Mouse (Mus musculus): ENCODE data around the gene Dzip1. TPM values are rescaled to one million over a fixed set of nuclear protein-coding genes. Genes with fewer than 3 reads are reported as not detected.
A peak's percentile ranks its signal among the peaks of the same experiment; 100 is the strongest.

The Dzip1 gene
- polyA plus RNA-seq, 1 experiment from 2014 or later: 1.6 TPM

DNA sequence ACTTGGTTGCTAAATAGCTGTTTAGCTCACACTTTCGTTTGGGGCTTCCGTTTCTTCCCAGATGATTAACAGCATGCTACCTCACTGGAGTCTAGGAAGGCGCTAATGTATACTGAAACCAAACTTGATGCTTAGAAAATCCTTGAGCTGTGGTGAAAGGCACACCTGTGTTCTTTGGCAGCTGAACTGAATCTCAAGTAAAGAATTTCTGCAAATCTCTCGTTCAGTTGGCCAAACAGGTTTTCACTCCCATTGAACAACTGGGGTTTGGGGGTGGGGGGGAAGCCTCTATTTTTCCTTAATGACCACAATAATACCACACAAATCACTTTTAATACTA, 74.6 kb downstream of the Dzip1 start:
- Histone ChIP-seq H3K27ac (replicated peaks) (no peak overlapping the region), H3K27me3 (peaks cover 45% of the 10 kb centered on the region), H3K4me1 (replicated peaks) (peaks cover 19% of the 10 kb centered on the region), H3K36me3 (replicated peaks) (no peaks in the 10 kb centered on the region), H3K9ac (no peak overlapping the region), H3K9me3 (replicated peaks) (no peaks in the 10 kb centered on the region), H3K4me3 (replicated peaks) (no peak overlapping the region), H3K4me2 (no peak overlapping the region)
- ATAC-seq (ENCODE audit: insufficient read depth): no peak
- WGBS (ENCODE audit: insufficient replicate concordance): 42% methylated on average over 4 of the region's 4 CpGs

- Histone ChIP-seq H3K9ac (no peak overlapping the region), H3K9me3 (replicated peaks) (no peaks in the 10 kb centered on the region), H3K4me3 (replicated peaks) (no peak overlapping the region), H3K36me3 (replicated peaks) (no peaks in the 10 kb centered on the region), H3K4me2 (no peak overlapping the region), H3K27ac (replicated peaks) (no peak overlapping the region), H3K27me3 (peaks cover 40% of the 10 kb centered on the region), H3K4me1 (replicated peaks) (peaks cover 14% of the 10 kb centered on the region)
- ATAC-seq (ENCODE audit: insufficient read depth): no peak
- WGBS (ENCODE audit: insufficient replicate concordance): 52% methylated on average over 11 of the region's 11 CpGs
Observed at GRCm38 (mm10) chr14:118850011-118850695, 75.1 kb downstream of the Dzip1 start.

- ATAC-seq (ENCODE audit: insufficient read depth): no peak
- no peak overlapping the region for H3K4me2 ChIP-seq
- no peaks in the 10 kb centered on the region for H3K36me3 ChIP-seq (replicated peaks)
- H3K9me3 ChIP-seq (replicated peaks): no peaks in the 10 kb centered on the region
- no peak overlapping the region for H3K27ac ChIP-seq (replicated peaks)
- H3K9ac ChIP-seq: no peak overlapping the region
- 60% methylated on average over 7 of the region's 7 CpGs for WGBS (ENCODE audit: insufficient replicate concordance)
- H3K27me3 ChIP-seq: peaks cover 23% of the 10 kb centered on the region; the same call in 1 of the 2 replicates
- H3K4me1 ChIP-seq (replicated peaks): no peaks in the 10 kb centered on the region
- H3K4me3 ChIP-seq (replicated peaks): no peak overlapping the region
Observed at GRCm38 (mm10) chr14:118848171-118848570, 77.1 kb downstream of the Dzip1 start.

DNA sequence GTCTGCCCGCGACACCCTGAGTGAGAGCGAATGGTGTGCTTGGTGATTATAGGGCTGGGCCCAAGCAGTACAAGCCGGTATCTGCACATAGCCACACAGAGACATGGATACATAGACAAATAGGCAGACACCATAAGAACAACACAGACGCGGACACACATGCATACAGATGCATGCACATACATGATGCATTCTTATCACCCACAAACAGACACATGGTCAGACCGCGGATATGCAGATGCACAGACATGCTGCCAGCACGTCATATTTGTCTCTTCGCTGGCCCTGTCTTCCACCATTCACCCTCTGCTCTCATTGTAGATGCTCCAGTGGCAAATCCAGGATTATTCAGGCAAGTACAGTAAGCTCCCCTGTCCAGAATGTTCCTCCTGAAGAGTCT, 78.4 kb downstream of the Dzip1 start:
- H3K36me3 ChIP-seq (replicated peaks): no peaks in the 10 kb centered on the region
- no peak overlapping the region for H3K27ac ChIP-seq (replicated peaks)
- H3K27me3 ChIP-seq: peaks cover 18% of the 10 kb centered on the region; the same call in 1 of the 2 replicates
- H3K4me2 ChIP-seq: no peak overlapping the region
- no peak overlapping the region for H3K9ac ChIP-seq
- H3K9me3 ChIP-seq (replicated peaks): no peaks in the 10 kb centered on the region
- H3K4me3 ChIP-seq (replicated peaks): no peak overlapping the region
- 74% methylated on average over 10 of the region's 10 CpGs for WGBS (ENCODE audit: insufficient replicate concordance)
- no peak for ATAC-seq (ENCODE audit: insufficient read depth)
- H3K4me1 ChIP-seq (replicated peaks): 0 out of 2 replicates have a peak, but pooled peaks cover 3% of the 10 kb centered on the region

DNA sequence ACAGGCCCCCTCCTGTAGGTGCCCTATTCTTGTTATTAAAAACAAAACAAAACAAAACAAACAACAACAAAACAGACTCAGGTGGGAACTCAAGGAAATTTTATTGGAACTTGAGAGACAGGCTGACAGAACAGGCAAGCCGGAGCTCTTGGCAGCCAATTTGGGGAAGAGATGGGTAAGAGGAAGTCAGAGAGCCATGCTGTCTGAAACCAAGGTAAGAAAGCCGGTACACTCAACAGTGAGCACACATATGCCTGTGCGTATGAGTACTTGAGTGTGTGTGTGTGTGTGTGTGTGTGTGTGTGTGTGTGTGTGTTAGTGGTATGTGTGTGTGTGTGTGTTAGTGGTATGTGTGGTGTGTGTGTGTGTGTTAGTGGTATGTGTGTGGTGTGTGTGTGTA, 82.9 kb downstream of the Dzip1 start:
- Histone ChIP-seq H3K36me3 (replicated peaks) (no peaks in the 10 kb centered on the region), H3K9me3 (replicated peaks) (no peaks in the 10 kb centered on the region), H3K4me2 (no peak overlapping the region), H3K27me3 (peaks cover 14% of the 10 kb centered on the region; the same call in 1 of the 2 replicates), H3K27ac (replicated peaks) (no peak overlapping the region), H3K4me1 (replicated peaks) (peaks cover 19% of the 10 kb centered on the region), H3K9ac (no peak overlapping the region), H3K4me3 (replicated peaks) (no peak overlapping the region)
- no peak for ATAC-seq (ENCODE audit: insufficient read depth)
- 49% methylated on average over 3 of the region's 3 CpGs for WGBS (ENCODE audit: insufficient replicate concordance)

- Histone ChIP-seq H3K4me2 (no peak overlapping the region), H3K9me3 (replicated peaks) (no peaks in the 10 kb centered on the region), H3K9ac (no peak overlapping the region), H3K4me1 (replicated peaks) (peaks cover 32% of the 10 kb centered on the region), H3K27me3 (peaks cover 3% of the 10 kb centered on the region; the same call in 1 of the 2 replicates), H3K4me3 (replicated peaks) (no peak overlapping the region), H3K27ac (replicated peaks) (no peak overlapping the region), H3K36me3 (replicated peaks) (no peaks in the 10 kb centered on the region)
- ATAC-seq (ENCODE audit: insufficient read depth): no peak; the same call in 1 of the 2 replicates
- WGBS (ENCODE audit: insufficient replicate concordance): 86% methylated on average over 1 of the region's 1 CpGs
Observed at GRCm38 (mm10) chr14:118840027-118840426, 85.2 kb downstream of the Dzip1 start.

- Histone ChIP-seq H3K4me3 (replicated peaks) (no peak overlapping the region), H3K9ac (no peak overlapping the region), H3K36me3 (replicated peaks) (no peaks in the 10 kb centered on the region), H3K27ac (replicated peaks) (no peak overlapping the region), H3K4me2 (no peak overlapping the region), H3K4me1 (replicated peaks) (peaks cover 32% of the 10 kb centered on the region), H3K9me3 (replicated peaks) (no peaks in the 10 kb centered on the region), H3K27me3 (peaks cover 3% of the 10 kb centered on the region; the same call in 1 of the 2 replicates)
- ATAC-seq (ENCODE audit: insufficient read depth): no peak
- 60% methylated on average over 5 of the region's 5 CpGs for WGBS (ENCODE audit: insufficient replicate concordance)
Observed at GRCm38 (mm10) chr14:118839416-118839815, 85.8 kb downstream of the Dzip1 start.

GRCm38 (mm10) chr14:118838556-118839120, 86.6 kb downstream of the Dzip1 start:
- Histone ChIP-seq H3K27ac (replicated peaks) (no peak overlapping the region), H3K9ac (no peak overlapping the region), H3K36me3 (replicated peaks) (no peaks in the 10 kb centered on the region), H3K4me3 (replicated peaks) (no peak overlapping the region), H3K9me3 (replicated peaks) (no peaks in the 10 kb centered on the region), H3K4me2 (no peak overlapping the region), H3K27me3 (no peaks in the 10 kb centered on the region), H3K4me1 (replicated peaks) (peaks cover 32% of the 10 kb centered on the region)
- WGBS (ENCODE audit: insufficient replicate concordance): 56% methylated on average over 8 of the region's 8 CpGs
- ATAC-seq (ENCODE audit: insufficient read depth): no peak

GRCm38 (mm10) chr14:118836754-118837153, 88.5 kb downstream of the Dzip1 start:
- no peak overlapping the region for H3K4me3 ChIP-seq (replicated peaks)
- peaks cover 28% of the 10 kb centered on the region for H3K4me1 ChIP-seq (replicated peaks)
- no peaks in the 10 kb centered on the region for H3K9me3 ChIP-seq (replicated peaks)
- no peaks in the 10 kb centered on the region for H3K36me3 ChIP-seq (replicated peaks)
- H3K27ac ChIP-seq (replicated peaks): no peak overlapping the region
- no peak overlapping the region for H3K9ac ChIP-seq
- ATAC-seq (ENCODE audit: insufficient read depth): peak; percentile 91
- WGBS (ENCODE audit: insufficient replicate concordance): 27% methylated on average over 7 of the region's 7 CpGs
- no peaks in the 10 kb centered on the region for H3K27me3 ChIP-seq
- H3K4me2 ChIP-seq: peak overlapping the region; percentile 18; the same call in 1 of the 2 replicates

DNA sequence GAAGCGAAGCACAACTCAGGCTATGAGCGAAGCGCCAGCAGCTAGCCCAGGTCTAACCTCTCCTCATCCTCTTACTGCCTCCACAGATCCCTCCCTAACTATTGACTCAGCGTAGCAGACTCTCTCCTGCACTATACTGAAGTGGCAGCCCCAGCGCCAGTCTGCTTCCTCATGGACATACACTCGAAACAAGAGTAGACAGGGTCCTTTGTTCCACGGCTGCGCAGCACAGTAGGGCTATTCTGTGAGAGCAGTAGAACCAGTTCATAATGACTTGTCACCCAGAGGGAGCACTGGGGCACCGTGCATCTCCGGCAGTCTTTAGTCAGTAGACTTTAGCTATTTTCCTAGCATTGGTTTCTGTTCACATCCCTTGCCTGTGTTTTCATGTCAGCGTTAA, 89.1 kb downstream of the Dzip1 start:
- Histone ChIP-seq H3K9ac (no peak overlapping the region), H3K27me3 (no peaks in the 10 kb centered on the region), H3K9me3 (replicated peaks) (no peaks in the 10 kb centered on the region), H3K4me2 (no peak overlapping the region), H3K27ac (replicated peaks) (no peak overlapping the region), H3K4me3 (replicated peaks) (no peak overlapping the region), H3K4me1 (replicated peaks) (peaks cover 25% of the 10 kb centered on the region), H3K36me3 (replicated peaks) (no peaks in the 10 kb centered on the region)
- 75% methylated on average over 11 of the region's 11 CpGs for WGBS (ENCODE audit: insufficient replicate concordance)
- ATAC-seq (ENCODE audit: insufficient read depth): no peak

DNA sequence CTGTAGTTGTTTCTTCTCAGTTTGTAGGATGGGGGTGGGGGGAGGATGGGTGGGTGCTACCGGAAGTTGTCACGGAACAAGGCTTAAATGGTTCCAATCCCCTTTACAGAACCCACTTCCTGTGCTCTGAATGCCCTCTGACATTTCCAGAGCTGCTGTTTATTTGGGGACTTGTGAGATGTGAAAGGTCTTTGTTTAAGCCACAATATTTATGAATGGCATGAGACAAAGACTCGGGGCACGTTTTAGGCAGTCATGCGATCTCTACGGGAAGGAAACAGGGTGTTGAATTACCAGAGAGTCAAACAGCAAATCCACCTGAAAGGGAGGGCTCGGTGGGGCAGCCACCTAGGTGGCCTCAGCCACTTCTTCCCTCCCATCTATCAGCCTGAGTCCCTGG, 90.9 kb downstream of the Dzip1 start:
- no peak for ATAC-seq (ENCODE audit: insufficient read depth)
- 17% methylated on average over 7 of the region's 7 CpGs for WGBS (ENCODE audit: insufficient replicate concordance)
- H3K4me1 ChIP-seq (replicated peaks): peaks cover 25% of the 10 kb centered on the region

More for the DNA sequence above, 90.9 kb downstream of the Dzip1 start:
- no peaks in the 10 kb centered on the region for H3K9me3 ChIP-seq (replicated peaks)
- no peaks in the 10 kb centered on the region for H3K27me3 ChIP-seq
- H3K9ac ChIP-seq: no peak overlapping the region
- H3K4me3 ChIP-seq (replicated peaks): no peak overlapping the region
- no peaks in the 10 kb centered on the region for H3K36me3 ChIP-seq (replicated peaks)
- H3K27ac ChIP-seq (replicated peaks): no peak overlapping the region
- H3K4me2 ChIP-seq: no peak overlapping the region

Measured in liver, embryonic 15.5 days (tissue).